Mouse (Mus musculus) liver, embryonic 11.5 days (tissue): ENCODE measurements around the gene Erlin1. TPM values are rescaled to one million over a fixed set of nuclear protein-coding genes. Genes with fewer than 3 reads are reported as not detected.

Experiments used
- ATAC-seq: fragments of 200-750 bp; cut with Nextera tagmentation; replicated peaks from 2 replicates; pipeline ENCODE4 v1.8.0; 2017; ENCODE audit warnings: moderate number of reproducible peaks, mild to moderate bottlenecking, moderate TSS enrichment, moderate library complexity; ENCODE audit not compliant: low FRiP score
- DNase-seq: peaks from one replicate; pipeline ENCODE4 v3.0.0-alpha.2; 2017; ENCODE audit warnings: low spot score
- H3K27ac ChIP-seq: fragments of 300-500 bp; sonication (generic); 2 replicates; pipeline ENCODE4 v1.5.1; 2014; ENCODE audit warnings: mild to moderate bottlenecking, low read depth, low read length, control low read depth
- H3K27me3 ChIP-seq: fragments of 300-500 bp; sonication (generic); replicated peaks from 2 replicates; pipeline ENCODE4 v1.6.1; 2014; ENCODE audit warnings: low read length, mixed read lengths; ENCODE audit not compliant: control insufficient read depth, insufficient read depth
- H3K36me3 ChIP-seq: fragments of 300-500 bp; sonication (generic); 2 replicates; pipeline ENCODE4 v1.6.1; 2014; ENCODE audit warnings: mild to moderate bottlenecking, low read length, moderate library complexity, mixed read lengths; ENCODE audit not compliant: control insufficient read depth, insufficient read depth
- H3K4me1 ChIP-seq: fragments of 300-500 bp; sonication (generic); replicated peaks from 2 replicates; pipeline ENCODE4 v1.6.1; 2014; ENCODE audit warnings: low read length, mixed read lengths; ENCODE audit not compliant: control insufficient read depth, insufficient read depth
- H3K4me2 ChIP-seq: fragments of 300-500 bp; sonication (generic); 2 replicates; pipeline ENCODE4 v1.6.1; 2014; ENCODE audit warnings: mild to moderate bottlenecking, control low read depth, moderate library complexity
- H3K4me3 ChIP-seq: fragments of 300-500 bp; sonication (generic); 2 replicates; pipeline ENCODE4 v1.5.1; 2014; ENCODE audit warnings: low read depth, low read length, control low read depth
- H3K9ac ChIP-seq: fragments of 300-500 bp; sonication (generic); 2 replicates; pipeline ENCODE4 v1.6.1; 2014; ENCODE audit warnings: low read depth, low read length, control low read depth
- H3K9me3 ChIP-seq: fragments of 300-500 bp; sonication (generic); 2 replicates; pipeline ENCODE4 v1.6.1; 2016; ENCODE audit warnings: low read length, inconsistent platforms, mixed read lengths; ENCODE audit not compliant: control insufficient read depth
- whole genome bisulfite sequencing: fragments of 180-500 bp; shearing (Covaris S2); extraction: QIAGEN DNeasy Blood & Tissue Kit; methylation state at CpG from one replicate; pipeline ENCODE4 v1.1.7; 2014; 5-methylcytosine and 5-hydroxymethylcytosine counted together
- polyA plus RNA-seq: library from polyadenylated mRNA; unstranded; fragments of >200 nt; fragmentation: Nextera tagmentation; extraction: Ambion mirVana; gene quantifications from 2 replicates; pipeline ENCODE4 v1.2.1, GENCODE M21; 2014

Gene Erlin1
- polyA plus RNA-seq, 1 experiment from 2014 or later, result 22.4 TPM

GRCm38 (mm10) chr19:44000720-44001119, 68.9 kb downstream of the Erlin1 start:
- DNase-seq (no peak), ATAC-seq (no peak)
- Histone ChIP-seq H3K4me1 (no peaks in the 10 kb centered on the region), H3K27me3 (no peaks in the 10 kb centered on the region), H3K9ac (no peak overlapping the region), H3K4me2 (no peak overlapping the region), H3K9me3 (no peaks in the 10 kb centered on the region), H3K36me3 (no peaks in the 10 kb centered on the region), H3K4me3 (no peak overlapping the region), H3K27ac (no peak overlapping the region)
- WGBS, result 58% methylated on average over 5 of the region's 5 CpGs

DNA sequence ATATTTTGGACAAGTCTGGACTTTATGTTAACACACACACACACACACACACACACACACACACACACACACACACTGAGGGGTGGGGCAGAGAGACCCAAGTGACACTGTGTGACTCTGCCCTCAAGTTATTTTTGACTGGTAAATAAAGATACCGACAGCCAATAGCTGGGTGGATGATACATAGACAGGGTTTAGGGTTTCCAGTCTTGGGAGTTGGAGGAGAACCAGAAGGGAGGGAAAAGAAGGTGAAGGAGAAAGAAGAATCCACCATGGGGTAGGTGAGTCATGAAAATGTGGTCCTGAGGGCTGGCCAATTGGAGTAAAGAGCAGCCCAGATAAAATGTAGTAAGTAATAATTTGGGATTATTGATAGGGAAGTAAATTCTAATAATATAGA, 69.5 kb downstream of the Erlin1 start:
- Histone ChIP-seq H3K36me3 (no peaks in the 10 kb centered on the region), H3K9me3 (no peaks in the 10 kb centered on the region), H3K4me1 (no peaks in the 10 kb centered on the region), H3K27me3 (no peaks in the 10 kb centered on the region), H3K4me3 (no peak overlapping the region), H3K9ac (no peak overlapping the region), H3K4me2 (no peak overlapping the region), H3K27ac (no peak overlapping the region)
- ATAC-seq (no peak), DNase-seq (no peak)
- 61% methylated on average over 1 of the region's 1 CpGs for WGBS

DNA sequence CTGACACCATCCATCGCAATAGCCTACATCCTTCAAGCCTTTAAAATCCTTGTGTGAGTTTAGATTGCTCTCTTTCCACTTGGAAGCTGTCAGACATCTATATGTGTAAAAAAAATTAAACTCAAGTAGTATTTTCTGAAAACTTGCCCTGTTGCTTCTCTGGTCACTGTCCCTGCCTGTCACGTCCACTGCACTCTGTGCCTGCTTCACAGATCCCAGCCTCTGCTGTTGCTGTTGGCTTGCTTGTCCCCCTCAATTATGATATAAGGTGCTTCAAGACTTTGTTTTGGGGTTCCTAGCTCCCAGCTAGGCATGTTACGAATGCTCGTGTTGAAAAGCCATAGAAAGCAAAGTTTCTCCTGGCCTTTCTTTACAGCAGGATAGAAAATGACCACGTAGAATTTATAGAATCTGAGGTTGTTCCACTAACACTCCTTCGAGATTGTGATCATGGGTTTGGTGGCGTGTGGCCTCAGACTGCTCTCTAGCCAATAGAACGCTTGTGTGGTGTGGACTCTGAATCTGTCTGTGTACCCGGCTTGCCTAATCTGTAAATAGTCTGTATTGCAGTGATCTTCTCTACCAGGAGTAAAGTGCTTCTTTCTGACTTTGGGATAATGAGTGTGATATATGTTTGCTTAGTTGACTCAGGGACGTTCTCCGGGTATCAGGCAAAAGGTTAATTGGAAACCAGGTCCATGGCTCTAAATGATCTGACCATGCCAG, 70.6 kb downstream of the Erlin1 start:
- 74% methylated on average over 11 of the region's 11 CpGs for WGBS
- Histone ChIP-seq H3K9ac (no peak overlapping the region), H3K4me3 (no peak overlapping the region), H3K4me1 (no peaks in the 10 kb centered on the region), H3K9me3 (no peaks in the 10 kb centered on the region), H3K27ac (peak overlapping the region; percentile 42; the same call in 1 of the 2 replicates), H3K36me3 (no peaks in the 10 kb centered on the region), H3K4me2 (no peak overlapping the region), H3K27me3 (no peaks in the 10 kb centered on the region)
- ATAC-seq (no peak), DNase-seq (no peak)

DNA sequence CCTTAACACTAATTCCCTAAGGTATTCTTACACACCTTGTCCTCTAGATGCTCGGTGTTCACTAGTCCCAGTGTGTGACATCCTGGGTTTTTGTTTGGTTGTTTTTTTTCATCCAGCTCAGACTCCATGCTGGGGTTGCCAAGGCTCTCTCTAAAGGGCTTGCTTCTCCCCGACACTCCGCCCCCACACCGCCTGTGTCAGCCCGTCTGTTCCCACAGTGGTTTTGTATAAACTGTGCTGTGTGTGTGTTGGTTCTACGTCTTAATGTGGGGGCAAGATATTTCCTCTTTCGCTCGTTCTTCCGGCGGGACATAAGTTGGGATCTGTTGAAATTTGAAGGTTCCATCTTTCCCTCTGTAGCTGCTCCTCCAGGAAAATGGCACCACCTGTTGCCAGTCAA, 71.5 kb downstream of the Erlin1 start:
- Histone ChIP-seq H3K4me2 (no peak overlapping the region), H3K9ac (no peak overlapping the region), H3K36me3 (no peaks in the 10 kb centered on the region), H3K4me1 (no peaks in the 10 kb centered on the region), H3K27ac (no peak overlapping the region), H3K4me3 (no peak overlapping the region), H3K9me3 (no peaks in the 10 kb centered on the region), H3K27me3 (no peaks in the 10 kb centered on the region)
- 78% methylated on average over 10 of the region's 10 CpGs for WGBS
- no peak for ATAC-seq
- no peak for DNase-seq

DNA sequence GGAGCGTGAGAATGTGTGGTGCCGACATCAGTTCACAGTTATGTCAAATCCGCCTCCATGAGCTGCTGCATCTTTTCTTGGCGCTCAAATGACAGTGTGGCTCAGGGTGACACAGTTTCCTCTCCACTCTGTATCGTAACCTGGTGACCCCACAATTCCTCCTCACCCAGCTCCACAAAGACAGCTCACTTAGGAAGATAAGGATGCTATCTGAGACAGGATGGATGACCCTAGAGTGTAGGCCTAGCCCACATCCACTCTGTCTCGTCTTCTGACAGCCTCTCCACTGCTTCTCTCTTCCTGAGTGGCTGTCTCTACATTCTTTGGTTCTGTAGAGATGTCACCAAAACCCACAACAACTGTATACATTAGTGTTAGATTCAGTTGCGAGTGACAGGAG, 74.2 kb downstream of the Erlin1 start:
- Histone ChIP-seq H3K27me3 (no peaks in the 10 kb centered on the region), H3K9me3 (no peaks in the 10 kb centered on the region), H3K9ac (no peak overlapping the region), H3K4me1 (no peaks in the 10 kb centered on the region), H3K4me3 (no peak overlapping the region), H3K36me3 (no peaks in the 10 kb centered on the region), H3K4me2 (no peak overlapping the region), H3K27ac (no peak overlapping the region)
- 60% methylated on average over 7 of the region's 7 CpGs for WGBS
- ATAC-seq (no peak), DNase-seq (no peak)

GRCm38 (mm10) chr19:43992464-43992863, 77.1 kb downstream of the Erlin1 start:
- no peaks in the 10 kb centered on the region for H3K9me3 ChIP-seq
- ATAC-seq, result no peak
- 59% methylated on average over 4 of the region's 4 CpGs for WGBS

DNA sequence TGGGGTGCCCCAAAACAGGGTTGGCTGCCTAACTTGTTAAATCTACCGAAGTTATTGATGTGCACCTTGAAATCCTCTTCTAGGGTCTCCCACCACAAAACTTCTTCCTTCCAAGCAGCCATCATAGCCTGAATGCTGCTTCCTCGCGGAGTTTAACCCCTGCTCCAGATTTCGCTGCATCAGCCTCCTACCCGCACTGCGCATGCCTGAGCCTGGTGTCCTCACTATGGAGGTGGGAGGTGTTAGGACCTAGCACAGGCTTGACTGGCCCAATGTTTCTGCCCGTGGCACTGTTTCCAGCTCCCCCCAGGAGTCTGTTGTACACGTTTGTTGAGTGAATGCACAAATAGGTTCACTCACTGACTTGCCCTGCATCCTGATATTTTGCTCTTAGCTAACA, 79.2 kb downstream of the Erlin1 start:
- no peaks in the 10 kb centered on the region for H3K9me3 ChIP-seq
- H3K9ac ChIP-seq, result no peak overlapping the region
- no peaks in the 10 kb centered on the region for H3K36me3 ChIP-seq
- no peak overlapping the region for H3K4me3 ChIP-seq
- peaks cover 7% of the 10 kb centered on the region; the same call in 1 of the 2 replicates for H3K27me3 ChIP-seq
- DNase-seq (no peak), ATAC-seq (no peak)
- no peak overlapping the region for H3K27ac ChIP-seq
- no peaks in the 10 kb centered on the region; the same call in 1 of the 2 replicates for H3K4me1 ChIP-seq
- H3K4me2 ChIP-seq, result no peak overlapping the region
- WGBS, result 75% methylated on average over 8 of the region's 8 CpGs

More at GRCm38 (mm10) chr19:43992464-43992863, 77.1 kb downstream of the Erlin1 start:
- DNase-seq, result no peak
- Histone ChIP-seq H3K27ac (no peak overlapping the region), H3K4me3 (no peak overlapping the region), H3K27me3 (no peaks in the 10 kb centered on the region), H3K4me2 (no peak overlapping the region), H3K4me1 (no peaks in the 10 kb centered on the region), H3K36me3 (no peaks in the 10 kb centered on the region), H3K9ac (no peak overlapping the region)

DNA sequence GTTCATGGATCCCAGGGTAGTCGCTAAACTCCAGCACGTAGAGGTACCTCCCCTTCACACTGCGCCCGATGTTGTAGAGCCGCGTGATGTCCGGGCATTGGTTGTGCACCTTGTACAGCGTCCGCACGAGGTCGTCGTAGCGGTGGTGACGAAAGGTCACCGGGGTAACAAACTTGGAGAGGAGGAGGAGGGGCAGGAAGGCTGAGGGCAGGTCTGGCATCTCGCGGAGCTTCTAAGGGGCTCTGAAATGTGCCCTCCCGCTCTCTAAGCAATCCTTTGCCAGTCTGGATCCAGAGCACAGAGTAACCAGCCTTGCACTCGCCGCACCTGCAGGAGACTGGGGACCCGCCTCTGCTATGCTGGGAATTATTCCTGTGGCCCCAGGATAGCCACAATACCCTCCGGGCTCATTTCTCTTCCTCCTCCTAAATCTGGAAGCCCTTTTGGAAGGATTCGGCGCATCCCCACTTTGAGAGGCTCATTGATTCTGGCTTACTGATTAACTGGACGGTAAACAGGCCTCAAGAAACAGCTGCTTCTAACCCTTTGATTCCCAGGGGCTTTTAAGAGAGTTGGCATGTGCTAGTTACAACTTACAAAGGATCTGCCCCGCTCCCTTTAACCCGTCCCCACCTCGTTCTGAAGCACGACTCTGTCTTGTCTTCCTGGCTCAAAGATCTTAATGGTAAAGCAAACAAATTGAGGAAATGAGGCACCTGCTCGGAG, 83.4 kb downstream of the Erlin1 start, which contains the start of gene Cpn1:
Gene Cpn1 (minus strand): TSS at position 488 of the 726 bp plus-strand sequence.
- DNase-seq (no peak), ATAC-seq (peak; percentile 66)
- Histone ChIP-seq H3K27ac (peak within 1 kb of the TSS; percentile 56), H3K9me3 (no peaks in the 10 kb centered on the region), H3K4me2 (peak within 1 kb of the TSS; percentile 44; the same call in 1 of the 2 replicates), H3K27me3 (peaks cover 7% of the 10 kb centered on the region; the same call in 1 of the 2 replicates), H3K4me3 (peak within 1 kb of the TSS; percentile 42), H3K9ac (peak within 1 kb of the TSS; percentile 25; the same call in 1 of the 2 replicates), H3K36me3 (no peaks in the 10 kb centered on the region), H3K4me1 (no peaks in the 10 kb centered on the region; the same call in 1 of the 2 replicates)
- 26% methylated on average over 30 of the region's 30 CpGs for WGBS
